Mouse (Mus musculus) small intestine, adult 2 months (tissue): Measurements from ENCODE around the gene Pitpnc1. TPM values are rescaled to one million over a fixed set of nuclear protein-coding genes. Genes with fewer than 3 reads are reported as not detected.

Experiments used
- H3K27ac ChIP-seq: fragments of 200-500 bp; 2 replicates; pipeline ENCODE4 v1.5.1; 2012; ENCODE audit warnings: low read depth, low read length, control low read depth, inconsistent platforms; ENCODE audit not compliant: insufficient read depth
- H3K27me3 ChIP-seq: fragments of 200-500 bp; 2 replicates; pipeline ENCODE4 v1.6.1; 2012; ENCODE audit warnings: mild to moderate bottlenecking, moderate library complexity, low read length, inconsistent platforms; ENCODE audit not compliant: control insufficient read depth, insufficient read depth
- H3K36me3 ChIP-seq: fragments of 200-500 bp; 2 replicates; pipeline ENCODE4 v1.6.1; 2012; ENCODE audit warnings: mild to moderate bottlenecking, low read length, control low read depth, inconsistent platforms; ENCODE audit not compliant: control insufficient read depth, insufficient read depth
- H3K4me1 ChIP-seq: fragments of 200-500 bp; 2 replicates; pipeline ENCODE4 v1.6.1; 2012; ENCODE audit warnings: low read length, inconsistent platforms, mixed read lengths; ENCODE audit not compliant: control insufficient read depth, insufficient read depth, insufficient read length
- H3K4me3 ChIP-seq: fragments of 200-500 bp; 2 replicates; pipeline ENCODE4 v1.5.1; 2012; ENCODE audit warnings: low read depth, mild to moderate bottlenecking, control low read depth, inconsistent platforms, low read length, moderate library complexity
- CTCF ChIP-seq: fragments of 200-500 bp; IDR thresholded peaks from 2 replicates; pipeline ENCODE4 v1.5.1; 2012; ENCODE audit warnings: low read depth, mild to moderate bottlenecking, control low read depth, inconsistent platforms, low read length, moderate library complexity, mixed read lengths; ENCODE audit not compliant: insufficient replicate concordance, insufficient read length; ENCODE audit errors: extremely low read depth
- POLR2A ChIP-seq: fragments of 200-500 bp; IDR thresholded peaks from 2 replicates; pipeline ENCODE4 v1.6.1; 2012; ENCODE audit warnings: low read depth, mild to moderate bottlenecking, control low read depth, inconsistent platforms, low read length, moderate library complexity
- WGBS: fragments of 180-500 bp; shearing (Covaris S2); methylation state at CpG from one replicate; pipeline ENCODE4 v1.1.7; 2018; 5-methylcytosine and 5-hydroxymethylcytosine counted together
- polyA plus RNA-seq: library from polyadenylated mRNA; depleted of rRNA; stranded (reverse); fragments of >200 nt; gene quantifications from 2 replicates; pipeline ENCODE4 v1.2.3, GENCODE M21; 2012

Pitpnc1 gene
- polyA plus RNA-seq, 1 experiment, result 1.5 TPM

GRCm38 (mm10) chr11:107473137-107473820 is 2.8 kb upstream of the Pitpnc1 start:
- WGBS, result 20% methylated on average over 8 of the region's 8 CpGs
- peaks cover 3% of the 10 kb centered on the region; the same call in 1 of the 2 replicates for H3K4me1 ChIP-seq
- H3K27ac ChIP-seq, result no peak overlapping the region

GRCm38 (mm10) chr11:107472304-107472703 is 1.8 kb upstream of the Pitpnc1 start:
- Histone ChIP-seq H3K4me1 (peaks cover 3% of the 10 kb centered on the region; the same call in 1 of the 2 replicates), H3K27me3 (no peaks in the 10 kb centered on the region), H3K27ac (no peak overlapping the region), H3K4me3 (no peak overlapping the region), H3K36me3 (no peaks in the 10 kb centered on the region)
- TF ChIP-seq POLR2A (no peak), CTCF (no peak)
- WGBS, result 95% methylated on average over 3 of the region's 3 CpGs

More at GRCm38 (mm10) chr11:107473137-107473820, 2.8 kb upstream of the Pitpnc1 start:
- Histone ChIP-seq H3K4me3 (no peak overlapping the region), H3K36me3 (no peaks in the 10 kb centered on the region), H3K27me3 (no peaks in the 10 kb centered on the region)
- TF ChIP-seq POLR2A, result no peak
- TF ChIP-seq CTCF, result no peak

GRCm38 (mm10) chr11:107471071-107471720 is 697 bp upstream of the Pitpnc1 start:
- H3K4me1 ChIP-seq, result peaks cover 3% of the 10 kb centered on the region; the same call in 1 of the 2 replicates
- H3K36me3 ChIP-seq, result no peaks in the 10 kb centered on the region
- no peaks in the 10 kb centered on the region for H3K27me3 ChIP-seq
- WGBS, result 24% methylated on average over 11 of the region's 11 CpGs
- H3K27ac ChIP-seq, result 0 out of 2 replicates have a peak overlapping the region, but pooled peaks have one; percentile 8
- peak overlapping the region; percentile 81; the same call in 1 of the 2 replicates for H3K4me3 ChIP-seq
- no peak for TF ChIP-seq POLR2A
- TF ChIP-seq CTCF, result no peak

GRCm38 (mm10) chr11:107469523-107470371 is 752 bp downstream of the Pitpnc1 start:
- WGBS, result 1% methylated on average over 59 of the region's 59 CpGs
- TF ChIP-seq POLR2A, result no peak
- TF ChIP-seq CTCF, result peak; percentile 13; the same call in 1 of the 2 replicates
- Histone ChIP-seq H3K27me3 (no peaks in the 10 kb centered on the region), H3K4me3 (peak overlapping the region; percentile 81), H3K4me1 (peaks cover 3% of the 10 kb centered on the region; the same call in 1 of the 2 replicates), H3K27ac (peak overlapping the region; percentile 63), H3K36me3 (no peaks in the 10 kb centered on the region)

GRCm38 (mm10) chr11:107469031-107469522 is 1.4 kb downstream of the Pitpnc1 start:
- H3K4me1 ChIP-seq, result peaks cover 3% of the 10 kb centered on the region; the same call in 1 of the 2 replicates
- peak overlapping the region; percentile 81 for H3K4me3 ChIP-seq
- under 1% methylated on average over 38 of the region's 38 CpGs for WGBS
- no peaks in the 10 kb centered on the region for H3K36me3 ChIP-seq
- no peaks in the 10 kb centered on the region for H3K27me3 ChIP-seq
- peak overlapping the region; percentile 45 for H3K27ac ChIP-seq
- TF ChIP-seq POLR2A (no peak; the same call in 1 of the 2 replicates), CTCF (peak; percentile 60)

- TF ChIP-seq CTCF (no peak), POLR2A (no peak)
- Histone ChIP-seq H3K27me3 (no peaks in the 10 kb centered on the region), H3K36me3 (no peaks in the 10 kb centered on the region), H3K27ac (0 out of 2 replicates have a peak overlapping the region, but pooled peaks have one; percentile 28), H3K4me1 (peaks cover 3% of the 10 kb centered on the region; the same call in 1 of the 2 replicates), H3K4me3 (peak overlapping the region; percentile 81)
- 24% methylated on average over 16 of the region's 16 CpGs for WGBS
These were observed 2.1 kb downstream of the Pitpnc1 start for GRCm38 (mm10) chr11:107468252-107469030.
